8 mouse cellular contexts compared by ENCODE assay signal in the genomic region with DNA sequence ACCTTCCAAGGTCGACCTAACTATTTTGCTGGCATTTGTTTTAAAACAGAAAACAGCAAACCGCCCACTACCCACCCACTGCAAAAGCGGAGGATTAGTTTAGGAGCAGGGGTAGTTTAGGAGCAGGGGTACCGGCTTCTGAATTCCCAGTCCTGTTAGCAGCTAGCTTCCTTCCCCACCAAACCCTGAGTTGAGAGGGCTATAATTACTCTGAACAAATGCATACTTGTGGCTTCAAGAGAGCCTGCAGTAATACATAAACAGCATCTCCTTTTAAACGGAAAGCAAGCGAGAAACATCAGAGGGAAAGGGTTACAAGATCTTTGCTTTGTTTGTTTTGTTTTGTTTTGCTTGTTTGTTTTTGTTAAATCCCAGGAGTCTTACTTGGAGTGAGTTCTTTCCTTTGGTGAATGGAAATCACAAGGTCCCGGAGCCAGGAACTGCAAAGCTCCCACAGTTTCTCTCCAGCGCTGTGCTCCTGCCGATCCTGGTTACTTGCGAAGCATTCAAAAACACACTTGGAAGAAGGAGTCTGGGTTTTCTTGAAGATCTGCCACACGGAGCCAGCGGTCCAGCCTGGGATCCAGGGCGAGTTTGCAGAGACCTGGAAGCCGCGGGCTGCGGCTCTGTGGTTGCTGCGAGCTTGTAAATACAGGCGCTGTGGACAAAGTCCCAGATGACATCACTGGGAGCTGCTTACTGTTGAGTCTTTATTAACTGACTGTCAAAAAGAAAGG.
DNase-seq lines count a peak whose midpoint lies in the region; ATAC-seq and TF ChIP-seq lines count a peak whose summit lies in the region.

No protein-coding gene starts in this region.

- H3K79me2 ChIP-seq in heart, adult 2 months (replicated peaks; ENCODE audit: control insufficient read depth, insufficient read depth, low read length): no peaks in the 10 kb centered on the region

- TF ChIP-seq EP300 in heart, adult 2 months (IDR thresholded peaks at IDR 0.05; ENCODE audit: insufficient read depth, low read depth, low read length): no peak

- TF ChIP-seq CTCF in heart, adult 2 months (IDR thresholded peaks at IDR 0.05): no peak
- no peak for TF ChIP-seq CTCF in intestine, postnatal 0 days (IDR thresholded peaks at IDR 0.05; ENCODE audit: low read depth)

- peak; percentile 73 for ATAC-seq in embryonic facial prominence, embryonic 14.5 days (ENCODE audit: low read depth)
- ATAC-seq in intestine, postnatal 0 days: peak; percentile 89
- peak; percentile 75; the same call in 1 of the 2 replicates for ATAC-seq in stomach, embryonic 16.5 days (ENCODE audit: insufficient read depth, low FRiP score)

- peak overlapping the region; percentile 60 for H3K9ac ChIP-seq in embryonic facial prominence, embryonic 14.5 days (ENCODE audit: low read depth, low read length)
- peak overlapping the region; percentile 64 for H3K9ac ChIP-seq in heart, adult 2 months (ENCODE audit: low read depth, low read length)
- peak overlapping the region; percentile 50 for H3K9ac ChIP-seq in intestine, postnatal 0 days (ENCODE audit: low read depth, low read length)
- peak overlapping the region; percentile 62 for H3K9ac ChIP-seq in stomach, embryonic 16.5 days (ENCODE audit: low read length)

- peak overlapping the region; percentile 67 for H3K4me2 ChIP-seq in embryonic facial prominence, embryonic 14.5 days (ENCODE audit: low read depth, low read length)
- H3K4me2 ChIP-seq in intestine, postnatal 0 days (replicated peaks; ENCODE audit: low read depth): peak overlapping the region; percentile 67
- peak overlapping the region; percentile 65 for H3K4me2 ChIP-seq in stomach, embryonic 16.5 days (ENCODE audit: low read depth, low read length)

- H3K4me1 ChIP-seq in embryonic facial prominence, embryonic 14.5 days (ENCODE audit: control insufficient read depth, insufficient read depth, low read length): peaks cover 12% of the 10 kb centered on the region
- peaks cover 4% of the 10 kb centered on the region; the same call in 1 of the 2 replicates for H3K4me1 ChIP-seq in heart, adult 2 months (ENCODE audit: control insufficient read depth, insufficient read depth, low read length)
- 0 out of 2 replicates have a peak, but pooled peaks cover 2% of the 10 kb centered on the region for H3K4me1 ChIP-seq in intestine, postnatal 0 days (replicated peaks; ENCODE audit: control insufficient read depth, insufficient read depth, low read length)
- no peaks in the 10 kb centered on the region for H3K4me1 ChIP-seq in stomach, embryonic 16.5 days (ENCODE audit: control insufficient read depth, insufficient read depth, low read length)

- H3K9me3 ChIP-seq in embryonic facial prominence, embryonic 14.5 days (ENCODE audit: control insufficient read depth, low read length): no peaks in the 10 kb centered on the region
- H3K9me3 ChIP-seq in intestine, postnatal 0 days (ENCODE audit: control insufficient read depth): no peaks in the 10 kb centered on the region
- H3K9me3 ChIP-seq in stomach, embryonic 16.5 days (replicated peaks; ENCODE audit: control insufficient read depth, low read length): no peaks in the 10 kb centered on the region

- intact Hi-C loops in heart, adult 2 months (cut with DNase I): loop anchor here (10.0 kb wide), 1 partner anchor 187 kb away; no protein-coding TSS in a partner anchor
- intact Hi-C loops in left cerebral cortex, postnatal 25 days (cut with DNase I): loop anchor here (5.0 kb wide), 3 partner anchors 95 to 195 kb away; partner anchors contain the start of gene Nckap5

- no peak for TF ChIP-seq POLR2A in heart, adult 2 months (IDR thresholded peaks at IDR 0.05; ENCODE audit: insufficient read depth, low read depth, low read length)

- peak overlapping the region; percentile 39 for H3K4me3 ChIP-seq in embryonic facial prominence, embryonic 14.5 days (ENCODE audit: low read depth, low read length)
- peak overlapping the region; percentile 52 for H3K4me3 ChIP-seq in heart, adult 2 months
- H3K4me3 ChIP-seq in intestine, postnatal 0 days (ENCODE audit: low read depth, low read length): peak overlapping the region; percentile 46
- peak overlapping the region; percentile 49 for H3K4me3 ChIP-seq in stomach, embryonic 16.5 days (replicated peaks; ENCODE audit: low read length)

- WGBS in embryonic facial prominence, embryonic 14.5 days: 4% methylated on average over 18 of the region's 18 CpGs
- 9% methylated on average over 18 of the region's 18 CpGs for WGBS in heart, adult 2 months
- 4% methylated on average over 18 of the region's 18 CpGs for WGBS in intestine, postnatal 0 days
- WGBS in stomach, embryonic 16.5 days: 9% methylated on average over 18 of the region's 18 CpGs

- peak overlapping the region; percentile 61; the same call in 1 of the 2 replicates for H3K27ac ChIP-seq in embryonic facial prominence, embryonic 14.5 days (replicated peaks; ENCODE audit: low read depth, low read length)
- peak overlapping the region; percentile 67 for H3K27ac ChIP-seq in heart, adult 2 months
- peak overlapping the region; percentile 79 for H3K27ac ChIP-seq in intestine, postnatal 0 days (ENCODE audit: low read depth, low read length)
- no peak overlapping the region for H3K27ac ChIP-seq in stomach, embryonic 16.5 days (ENCODE audit: low read length)

- no peaks in the 10 kb centered on the region for H3K36me3 ChIP-seq in embryonic facial prominence, embryonic 14.5 days (ENCODE audit: control insufficient read depth, insufficient read depth, low read length)
- no peaks in the 10 kb centered on the region for H3K36me3 ChIP-seq in heart, adult 2 months (ENCODE audit: control insufficient read depth, insufficient read depth, low read length)
- H3K36me3 ChIP-seq in intestine, postnatal 0 days (ENCODE audit: control insufficient read depth, insufficient read depth): no peaks in the 10 kb centered on the region
- H3K36me3 ChIP-seq in stomach, embryonic 16.5 days (ENCODE audit: control insufficient read depth, insufficient read depth, low read length): no peaks in the 10 kb centered on the region

- DNase-seq in embryo, embryonic 10 days (ENCODE audit: low spot score): peak; percentile 62
- no peak for DNase-seq in embryo, embryonic 10.5 days (ENCODE audit: low spot score)
- peak; percentile 83 for DNase-seq in embryonic facial prominence, embryonic 14.5 days (ENCODE audit: low spot score)
- DNase-seq in heart, adult 2 months: peak; percentile 62 to 65
- peak; percentile 46 to 50 for DNase-seq in left cerebral cortex, postnatal 25 days (ENCODE audit: low spot score in 2 of 2)
- DNase-seq in mesoderm, embryonic 11.5 days (ENCODE audit: low read depth, low spot score): peak; percentile 69

- 0 out of 2 replicates have a peak, but pooled peaks cover 5% of the 10 kb centered on the region for H3K27me3 ChIP-seq in embryonic facial prominence, embryonic 14.5 days (replicated peaks; ENCODE audit: control insufficient read depth, insufficient read depth, low read length)
- H3K27me3 ChIP-seq in heart, adult 2 months (ENCODE audit: control insufficient read depth, insufficient read depth, low read length): no peaks in the 10 kb centered on the region
- no peaks in the 10 kb centered on the region for H3K27me3 ChIP-seq in intestine, postnatal 0 days (replicated peaks; ENCODE audit: control insufficient read depth, insufficient read depth, low read length)
- H3K27me3 ChIP-seq in stomach, embryonic 16.5 days (ENCODE audit: control insufficient read depth, insufficient read depth, low read length): 0 out of 2 replicates have a peak, but pooled peaks cover 2% of the 10 kb centered on the region
